Mouse (Mus musculus): ENCODE measurements around the gene Grxcr1.

DNA sequence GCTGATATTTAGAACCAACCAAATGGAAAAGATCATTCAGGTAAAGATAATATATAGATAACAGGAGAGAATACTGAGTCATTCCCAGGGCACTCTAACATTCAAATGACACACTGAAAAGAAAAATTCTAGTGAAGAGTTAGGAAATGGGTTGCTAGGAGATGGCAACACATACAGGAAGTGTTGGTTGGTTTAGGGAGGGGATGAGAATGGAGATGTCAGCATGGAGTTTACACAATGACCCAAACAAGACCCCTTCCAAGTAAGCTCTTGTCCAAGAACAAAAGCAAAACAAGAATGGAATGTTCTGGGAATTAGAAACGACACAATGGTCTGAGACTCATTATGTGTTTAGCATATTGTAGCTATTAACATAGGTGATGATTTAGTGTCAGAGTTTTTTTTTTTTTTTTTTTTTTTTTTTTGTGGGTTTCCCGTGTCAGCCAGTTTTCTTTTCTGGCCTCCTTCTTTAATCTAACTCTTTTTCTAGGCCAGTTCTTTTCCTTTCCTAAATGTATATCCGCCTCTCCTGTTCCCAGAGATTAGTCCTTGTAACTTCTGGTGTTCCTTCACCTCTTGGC lies 49.6 kb upstream of the Grxcr1 start:
- no peak for TF ChIP-seq CHD1 (IDR thresholded peaks at IDR 0.05; ENCODE audit: low read depth, low read length)
- TF ChIP-seq CTCF (IDR thresholded peaks at IDR 0.05 in 2 of 3, conservative IDR thresholded peaks at IDR 0.05 in 1 of 3; ENCODE audit: control insufficient read depth in 1 of 3, insufficient read depth in 1 of 3, low read depth in 2 of 3, low read length in 3 of 3, poor library complexity in 1 of 3, severe bottlenecking in 1 of 3) = no peak
- no peak for TF ChIP-seq SMC3 (IDR thresholded peaks at IDR 0.05; ENCODE audit: low read depth, low read length)
- no peak for TF ChIP-seq EP300 (IDR thresholded peaks at IDR 0.05; ENCODE audit: low read depth in 1 of 2, low read length in 2 of 2)
- no peak for TF ChIP-seq GATA1 (IDR thresholded peaks at IDR 0.05; ENCODE audit: low read depth, low read length)
- no peak for TF ChIP-seq ZMIZ1 (IDR thresholded peaks at IDR 0.05; ENCODE audit: low read depth, low read length)
- no peak for TF ChIP-seq ZC3H11A (IDR thresholded peaks at IDR 0.05; ENCODE audit: low read depth, low read length)
- TF ChIP-seq NELFE (IDR thresholded peaks at IDR 0.05; ENCODE audit: low read depth, low read length) = no peak
- no peak for TF ChIP-seq POLR2AphosphoS2 (IDR thresholded peaks at IDR 0.05; ENCODE audit: low read length)
- TF ChIP-seq USF1 (IDR thresholded peaks at IDR 0.05; ENCODE audit: low read depth, low read length) = no peak
- no peak for TF ChIP-seq TAL1 (IDR thresholded peaks at IDR 0.05; ENCODE audit: low read length)

Data from MEL (cell line).